Mouse (Mus musculus): ENCODE data around the gene Tmem50b. TPM values are rescaled to one million over a fixed set of nuclear protein-coding genes. Genes with fewer than 3 reads are reported as not detected.

Gene Tmem50b
- total RNA-seq, 2 experiments from 2014 or later = 65.5 to 74.3 TPM

- intact Hi-C loops (cut with DNase I) = no loop called here
- DNase-seq (ENCODE audit: low spot score) = no peak
Measured at GRCm38 (mm10) chr16:91571105-91571504, 26.5 kb downstream of the Tmem50b start.

- DNase-seq (ENCODE audit: low spot score) = no peak
- intact Hi-C loops (cut with DNase I) = no loop called here
Measured at GRCm38 (mm10) chr16:91568960-91569359, 28.6 kb downstream of the Tmem50b start.

- intact Hi-C loops (cut with DNase I) = no loop called here
- no peak for DNase-seq (ENCODE audit: low spot score)
Measured at GRCm38 (mm10) chr16:91566002-91566401, 31.6 kb downstream of the Tmem50b start.

- intact Hi-C loops (cut with DNase I) = no loop called here
Measured at GRCm38 (mm10) chr16:91565292-91565951, 32.2 kb downstream of the Tmem50b start.

DNA sequence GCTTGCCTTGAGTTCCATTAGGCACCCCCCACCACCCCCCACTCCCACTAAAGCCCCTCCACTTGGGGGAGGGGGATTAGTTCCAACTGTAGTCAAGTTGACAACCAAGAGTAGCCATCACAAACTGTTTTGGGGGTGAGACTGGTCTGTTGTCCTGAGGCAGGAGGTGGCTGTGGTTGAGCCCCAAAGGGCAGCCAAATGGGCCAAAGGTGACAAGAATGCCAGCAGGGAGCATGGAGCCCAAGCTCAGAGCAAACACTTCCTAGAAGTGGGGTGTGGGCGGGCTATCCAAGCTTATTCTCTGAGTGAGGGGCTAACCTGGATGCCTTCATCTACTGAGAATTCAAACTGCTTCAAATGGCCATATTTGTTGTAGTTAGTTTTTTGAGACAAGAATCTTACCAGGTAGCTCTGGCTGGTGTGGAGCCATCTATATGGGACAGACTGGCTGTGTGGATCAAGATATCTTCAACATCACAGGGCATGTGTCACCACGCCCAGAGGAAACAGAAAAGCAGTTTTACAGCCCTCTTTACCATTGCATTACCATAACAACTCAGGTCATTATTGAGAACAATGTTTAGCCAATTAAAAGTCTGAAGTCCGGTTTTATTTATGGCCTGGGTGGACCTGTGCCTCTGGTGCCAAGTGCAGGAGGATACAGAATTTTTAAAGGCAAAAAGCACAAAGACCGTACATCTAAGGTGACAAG lies 32.9 kb downstream of the Tmem50b start:
- intact Hi-C loops (cut with DNase I) = loop anchor here (5.0 kb wide), 1 partner anchor 37 kb away; no protein-coding TSS in a partner anchor
- DNase-seq (ENCODE audit: low spot score) = no peak

More at GRCm38 (mm10) chr16:91565292-91565951, 32.2 kb downstream of the Tmem50b start:
- DNase-seq (ENCODE audit: low spot score) = no peak

- intact Hi-C loops (cut with DNase I) = loop anchor here (1.0 to 5.0 kb wide), 2 partner anchors 34 to 49 kb away; no protein-coding TSS in a partner anchor
- DNase-seq (ENCODE audit: low spot score) = no peak
Measured at GRCm38 (mm10) chr16:91561541-91562457, 35.8 kb downstream of the Tmem50b start.

DNA sequence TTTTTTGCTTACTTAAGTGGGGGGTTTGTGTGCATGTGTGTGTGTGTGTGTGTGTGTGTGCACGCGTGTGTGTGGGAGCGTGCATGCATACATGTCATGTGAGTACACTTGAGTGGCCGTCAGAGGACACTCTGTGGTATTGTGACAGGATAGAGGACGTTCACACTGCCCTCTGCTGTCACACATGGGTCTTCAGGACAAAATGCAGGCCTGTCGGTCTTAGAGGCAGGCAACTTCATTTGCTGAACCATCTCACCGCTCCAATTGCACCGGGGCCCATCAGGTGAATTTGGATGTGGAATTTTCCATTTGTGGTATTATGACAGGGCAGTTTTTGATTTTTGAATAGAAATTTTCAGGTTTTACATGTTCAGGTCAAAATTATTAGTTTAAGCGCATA lies 36.5 kb downstream of the Tmem50b start:
- DNase-seq (ENCODE audit: low spot score) = no peak
- intact Hi-C loops (cut with DNase I) = loop anchor here (1.0 to 5.0 kb wide), 2 partner anchors 34 to 49 kb away; no protein-coding TSS in a partner anchor

- intact Hi-C loops (cut with DNase I) = no loop called here
- DNase-seq (ENCODE audit: low spot score) = peak; percentile 57
Measured at GRCm38 (mm10) chr16:91557693-91558092, 39.9 kb downstream of the Tmem50b start.

GRCm38 (mm10) chr16:91557214-91557613 lies 40.4 kb downstream of the Tmem50b start:
- DNase-seq (ENCODE audit: low spot score) = no peak
- intact Hi-C loops (cut with DNase I) = no loop called here

GRCm38 (mm10) chr16:91556659-91557058 lies 40.9 kb downstream of the Tmem50b start:
- DNase-seq (ENCODE audit: low spot score) = no peak
- intact Hi-C loops (cut with DNase I) = no loop called here

DNA sequence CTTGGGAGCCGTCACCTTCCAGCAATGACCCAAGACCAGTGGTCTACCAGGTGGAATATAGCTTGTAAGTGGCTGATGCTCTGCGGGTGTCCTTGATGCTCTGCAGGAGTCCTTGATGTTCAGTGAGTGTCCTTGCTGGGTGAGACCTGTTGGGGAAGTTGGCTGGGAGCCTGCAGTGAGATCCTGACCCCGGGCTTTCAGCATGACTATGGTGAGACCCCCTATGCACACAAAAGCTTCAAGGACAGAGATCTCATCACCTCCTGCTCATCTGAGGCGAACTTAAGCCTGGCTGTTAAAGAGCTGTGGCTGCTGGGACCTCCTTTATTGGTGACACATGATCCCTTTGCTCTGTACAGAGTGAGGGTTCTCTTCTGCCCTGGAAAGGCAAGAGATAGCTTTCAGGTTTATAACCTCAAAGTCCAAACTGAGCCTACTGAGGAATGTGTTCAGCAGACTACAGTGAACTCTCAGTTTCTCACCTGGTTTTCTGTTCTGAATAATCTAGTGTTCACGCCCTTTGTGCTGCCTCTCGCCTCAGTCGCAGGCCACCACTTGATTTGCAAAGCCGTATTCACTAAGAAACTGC lies 42.5 kb downstream of the Tmem50b start:
- intact Hi-C loops (cut with DNase I) = no loop called here
- no peak for DNase-seq (ENCODE audit: low spot score)

DNA sequence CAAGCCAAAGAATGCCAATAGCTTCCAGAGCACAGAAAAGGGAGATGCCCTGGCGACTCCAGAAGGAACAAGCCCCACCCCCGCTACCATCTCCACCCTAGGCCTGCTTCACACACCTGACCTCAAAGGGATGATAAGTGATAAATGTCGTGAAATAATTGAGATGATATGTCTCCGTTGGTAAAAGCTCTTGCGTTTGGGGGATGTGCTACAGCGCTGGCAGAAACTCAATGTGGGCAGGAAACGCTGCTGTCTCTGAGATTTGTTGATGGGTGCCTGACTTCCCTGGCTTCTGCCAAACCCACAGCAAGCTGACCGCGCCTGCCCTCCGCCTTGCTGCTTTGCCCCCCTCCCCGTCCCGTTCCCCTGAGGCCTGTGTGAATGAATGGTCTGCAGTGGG lies 44.0 kb downstream of the Tmem50b start:
- intact Hi-C loops (cut with DNase I) = no loop called here
- no peak for DNase-seq (ENCODE audit: low spot score)

DNA sequence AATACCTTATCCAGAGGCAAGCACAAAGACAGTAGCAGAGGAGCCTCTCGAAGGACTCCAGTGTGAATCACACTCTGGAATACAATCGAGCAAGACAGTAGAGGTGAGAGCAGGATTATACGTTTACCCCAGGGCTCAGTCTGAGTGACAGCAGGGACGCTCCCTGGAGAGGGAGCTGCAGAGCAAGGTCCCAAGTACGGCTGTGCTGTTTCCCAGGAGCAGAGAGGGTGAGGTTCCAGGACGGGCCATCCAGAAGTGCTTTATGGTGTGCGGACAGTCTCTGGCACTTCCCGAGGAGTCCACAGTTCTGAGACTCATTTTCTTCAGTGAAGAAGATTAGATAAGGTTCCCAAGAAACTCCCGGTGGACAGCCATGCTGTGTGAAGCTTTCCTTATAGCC lies 45.5 kb downstream of the Tmem50b start:
- intact Hi-C loops (cut with DNase I) = no loop called here
- no peak for DNase-seq (ENCODE audit: low spot score)

GRCm38 (mm10) chr16:91551081-91551524 lies 46.5 kb downstream of the Tmem50b start:
- DNase-seq (ENCODE audit: low spot score) = no peak
- intact Hi-C loops (cut with DNase I) = no loop called here

DNA sequence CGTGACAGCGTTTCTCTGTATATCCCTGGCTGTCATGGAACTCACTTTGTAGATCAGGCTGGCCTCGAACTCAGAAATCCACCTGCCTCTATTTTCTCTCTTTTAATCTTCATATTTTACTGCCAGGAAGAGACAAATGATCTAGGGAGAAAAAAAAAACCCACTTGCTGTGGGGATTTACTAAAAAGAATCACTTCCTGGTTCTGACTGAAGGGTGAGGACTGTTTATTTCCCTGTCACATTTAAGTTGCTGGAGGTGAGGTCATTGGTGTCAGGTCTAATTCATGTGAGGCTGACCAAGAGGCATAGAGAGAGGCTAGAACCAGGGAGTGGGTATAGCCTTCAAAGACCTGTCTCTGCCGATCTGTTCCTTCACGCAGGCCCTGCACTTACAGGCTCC lies 48.0 kb downstream of the Tmem50b start:
- no peak for DNase-seq (ENCODE audit: low spot score)
- intact Hi-C loops (cut with DNase I) = loop anchor here (5.0 kb wide), 1 partner anchor 98 kb away; the partner anchor contains the start of genes Gart and Son

DNA sequence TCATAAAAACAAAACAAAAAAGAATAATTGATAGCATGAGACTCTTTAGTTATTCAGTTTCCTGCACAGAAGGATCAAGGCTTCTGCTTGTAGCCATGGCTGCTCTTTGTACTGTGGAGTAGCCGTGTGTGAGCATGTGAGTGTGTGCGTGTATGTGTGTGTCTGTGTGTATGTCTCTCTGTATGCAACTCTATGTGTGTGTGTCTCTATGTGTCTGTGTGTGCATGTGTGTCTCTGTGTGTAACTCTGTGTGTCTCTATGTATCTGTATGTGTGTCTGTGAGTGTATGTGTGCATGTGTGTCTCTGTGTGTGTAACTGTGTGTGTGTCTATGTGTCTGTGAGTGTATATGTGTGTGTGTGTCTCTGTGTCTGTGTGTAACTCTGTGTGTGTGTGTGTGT lies 48.6 kb downstream of the Tmem50b start:
- no peak for DNase-seq (ENCODE audit: low spot score)
- intact Hi-C loops (cut with DNase I) = loop anchor here (5.0 kb wide), 1 partner anchor 98 kb away; the partner anchor contains the start of genes Gart and Son

DNA sequence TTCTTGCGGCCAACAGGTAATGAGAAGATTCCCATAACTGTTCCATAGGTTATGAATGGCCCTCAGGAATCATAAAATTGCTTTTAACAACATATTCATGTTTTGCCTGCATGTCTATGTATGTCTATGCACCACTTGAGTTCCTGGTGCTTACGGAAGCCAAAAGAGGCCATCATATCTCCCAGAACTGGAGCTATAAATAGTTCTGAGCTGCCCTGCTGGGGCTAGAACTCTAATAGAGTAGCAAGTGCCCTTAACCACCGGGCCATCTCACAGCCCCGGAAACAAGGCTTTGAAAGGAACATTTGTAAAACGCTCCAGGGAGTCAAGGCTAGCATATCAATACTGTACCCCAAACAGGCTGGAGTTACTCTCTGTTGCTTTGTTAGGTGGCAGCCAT lies 49.0 kb downstream of the Tmem50b start:
- intact Hi-C loops (cut with DNase I) = loop anchor here (5.0 kb wide), 1 partner anchor 99 kb away; the partner anchor contains the start of genes Gart and Son
- no peak for DNase-seq (ENCODE audit: low spot score)

DNA sequence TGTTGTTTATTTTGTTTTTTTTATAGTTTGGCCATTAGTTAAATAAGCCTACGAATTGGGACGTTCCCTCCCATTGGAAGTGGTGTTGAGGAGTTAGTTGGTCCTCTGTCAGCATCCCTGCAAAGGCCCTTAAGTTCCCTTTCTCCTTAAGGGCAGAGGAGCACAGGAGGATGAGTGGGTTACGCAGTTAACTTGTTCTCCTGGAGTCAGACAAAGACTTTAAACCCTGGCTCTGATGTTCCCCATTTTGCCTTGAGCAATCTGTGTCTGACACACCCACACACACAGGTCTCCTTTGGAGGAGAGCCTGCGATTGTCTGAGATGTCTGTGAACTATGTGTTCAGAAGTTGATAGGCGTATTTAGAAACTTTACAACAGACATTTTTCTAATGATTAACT lies 49.6 kb downstream of the Tmem50b start:
- intact Hi-C loops (cut with DNase I) = loop anchor here (5.0 kb wide), 1 partner anchor 99 kb away; the partner anchor contains the start of genes Gart and Son
- no peak for DNase-seq (ENCODE audit: low spot score)

All from heart, postnatal 25 days (tissue).